Mouse (Mus musculus) cerebellum, adult (tissue): Measurements from ENCODE around the gene Nemf.

Source experiments
- ATAC-seq: cut with Nextera tagmentation; 2 replicates; pipeline ENCODE4 v1.9.2; 2017; ENCODE audit warnings: mild to moderate bottlenecking, moderate library complexity, mixed read lengths; ENCODE audit not compliant: insufficient number of reproducible peaks, low FRiP score, low TSS enrichment

Nemf gene

DNA sequence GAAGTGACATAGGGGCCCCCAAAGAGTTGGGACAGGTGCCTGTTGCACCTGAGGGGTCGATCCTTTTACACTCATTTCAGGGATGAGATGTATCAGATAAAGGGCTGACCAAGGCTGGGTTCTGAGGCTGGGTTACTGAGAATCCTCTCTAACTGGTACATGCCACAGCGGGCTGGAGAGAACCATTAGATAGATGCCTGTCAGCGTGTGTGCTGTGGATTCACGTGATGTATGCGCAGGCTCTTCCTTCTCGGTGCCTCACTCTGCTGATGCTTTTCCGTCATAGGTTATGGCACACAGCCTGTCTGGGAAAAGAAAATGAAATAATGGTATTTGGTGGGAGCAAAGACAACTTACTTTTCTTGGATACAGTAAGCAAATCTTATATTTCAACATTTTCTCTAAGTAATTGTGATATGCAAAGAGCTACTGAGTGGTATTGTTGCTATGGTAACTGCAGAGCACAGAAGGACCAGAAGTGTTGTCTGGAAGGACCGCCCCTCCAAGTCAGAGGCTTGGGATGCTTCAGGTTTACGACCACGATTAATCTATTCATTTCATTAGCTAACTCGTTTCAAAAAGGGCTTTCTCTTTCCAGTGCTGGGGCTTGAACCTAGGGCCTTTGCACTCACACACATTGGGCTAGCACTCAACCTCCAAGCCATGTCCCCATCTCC is 88.9 kb downstream of the Nemf start:
- no peak for ATAC-seq

DNA sequence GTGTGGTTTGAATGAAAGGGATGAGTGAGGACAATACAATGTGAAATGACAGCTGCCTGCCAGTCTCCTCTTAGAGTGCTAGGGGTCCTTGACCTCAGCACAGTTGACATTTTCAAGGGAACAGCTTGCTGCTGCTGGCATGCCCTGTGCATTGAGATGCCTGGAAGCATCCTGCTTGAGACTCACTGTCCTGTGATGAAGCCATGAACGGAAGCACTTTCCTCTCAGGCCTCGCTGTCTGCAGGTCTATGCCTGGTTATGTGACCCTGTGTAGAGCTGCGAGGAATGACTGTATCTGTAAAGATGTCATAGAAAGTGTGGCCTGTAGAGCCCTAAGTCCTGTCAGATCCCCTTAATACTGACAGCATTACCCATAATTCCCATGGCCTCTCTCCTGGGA is 91.9 kb downstream of the Nemf start:
- no peak for ATAC-seq

DNA sequence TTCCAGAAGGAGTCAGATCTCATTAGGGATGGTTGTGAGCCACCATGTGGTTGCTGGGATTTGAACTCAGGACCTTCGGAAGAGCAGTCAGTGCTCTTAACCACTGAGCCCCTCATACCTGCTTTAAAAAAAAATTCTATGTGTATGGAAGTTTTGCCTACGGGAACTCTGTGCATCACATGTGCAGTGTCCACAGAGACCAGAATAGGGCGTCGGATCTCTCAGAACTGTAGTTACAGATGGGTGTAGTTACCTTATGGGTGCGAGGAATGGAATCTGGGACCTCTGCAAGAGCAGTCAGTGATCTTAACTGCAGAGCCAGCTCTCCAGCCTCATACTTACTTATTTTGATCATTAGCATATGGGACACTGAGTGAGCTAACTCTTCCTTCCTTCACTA is 94.7 kb downstream of the Nemf start:
- no peak for ATAC-seq
